Mouse (Mus musculus): Measurements from ENCODE around the gene Lrp8. TPM values are rescaled to one million over a fixed set of nuclear protein-coding genes. Genes with fewer than 3 reads are reported as not detected.

Lrp8 gene
- polyA plus RNA-seq, 2 experiments from 2014 or later, result 0.94 to 0.96 TPM

DNA sequence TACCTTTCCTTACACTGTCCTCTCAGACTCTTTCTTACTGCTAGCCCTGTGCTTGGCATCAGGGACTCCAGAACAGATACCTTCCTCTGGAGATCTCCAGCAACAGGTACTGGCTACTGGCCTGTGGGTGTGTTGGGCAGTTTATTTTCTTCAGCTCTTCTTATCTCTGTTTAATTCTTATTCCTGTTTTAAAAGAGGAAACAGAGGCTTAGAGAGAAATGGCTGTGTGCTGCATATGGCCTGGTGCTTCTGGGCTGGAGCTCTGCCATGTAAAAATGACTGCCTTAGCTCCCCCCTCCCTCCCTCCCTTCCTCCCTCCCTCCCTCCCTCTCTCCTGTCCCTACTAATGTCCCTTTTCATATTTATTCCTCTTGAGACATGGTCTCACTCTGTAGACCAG is 6.6 kb downstream of the Lrp8 start:
- no peak for ATAC-seq

DNA sequence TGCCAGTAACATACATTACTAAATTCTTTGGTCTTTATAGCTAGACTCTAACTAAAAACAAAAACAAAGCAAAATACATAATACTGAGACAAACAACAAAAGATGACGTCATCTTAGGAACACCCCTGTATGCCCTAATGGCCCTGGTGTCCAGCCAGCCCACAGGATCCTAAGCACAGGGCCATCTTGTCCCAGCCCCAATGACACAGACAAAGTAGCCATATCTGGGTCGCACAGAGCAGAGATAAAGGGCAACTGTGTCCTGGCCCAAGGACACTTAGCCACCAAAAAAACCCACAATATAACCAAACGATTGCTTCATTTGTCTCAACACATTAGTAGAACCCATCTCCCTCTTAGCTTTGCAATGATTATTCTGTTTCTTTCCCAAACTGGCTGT is 8.9 kb downstream of the Lrp8 start:
- no peak for ATAC-seq

GRCm38 (mm10) chr4:107811716-107812330 is 9.8 kb downstream of the Lrp8 start:
- no peak for ATAC-seq

- no peak for ATAC-seq
Measured at GRCm38 (mm10) chr4:107812336-107812735, 10.3 kb downstream of the Lrp8 start.

DNA sequence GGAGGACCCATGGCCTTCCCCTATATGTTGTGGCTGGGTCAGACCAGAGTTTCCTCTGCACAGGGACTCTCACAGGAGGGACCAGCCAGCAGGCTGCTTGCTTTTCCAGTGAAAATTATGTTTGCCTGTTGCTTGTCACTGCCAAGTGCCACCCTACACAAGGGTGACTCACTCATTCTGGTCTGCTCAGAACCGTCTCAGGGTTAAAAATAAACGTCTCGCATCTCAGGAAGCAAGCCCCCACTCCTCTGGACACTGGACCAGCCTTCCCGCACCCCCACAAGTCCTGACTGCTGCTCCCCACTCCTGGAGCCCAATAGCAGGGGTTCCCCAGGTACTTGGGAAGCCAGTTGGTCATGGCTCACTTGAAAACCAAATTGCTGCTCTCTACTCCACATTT is 14.4 kb downstream of the Lrp8 start:
- ATAC-seq, result no peak

DNA sequence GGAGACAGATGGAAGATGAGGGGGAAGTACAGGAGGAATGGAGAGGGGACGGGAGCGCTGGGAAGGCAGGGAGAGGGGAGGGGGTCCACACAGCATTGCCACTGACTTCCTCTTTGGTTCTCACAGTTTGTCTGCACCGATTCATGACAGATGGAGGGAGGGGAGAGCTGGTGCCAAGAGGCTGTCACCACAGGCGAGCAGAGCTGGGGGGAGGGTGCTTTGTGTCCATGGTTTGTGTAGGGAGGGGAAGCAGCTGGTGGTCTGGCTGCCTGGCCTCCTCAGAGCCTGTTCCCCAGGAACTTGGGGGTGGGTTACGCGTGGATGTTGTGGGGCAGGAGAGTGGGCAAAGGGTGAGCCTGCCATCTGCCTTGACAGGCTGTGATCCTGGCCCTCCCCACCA is 15.4 kb downstream of the Lrp8 start:
- no peak for ATAC-seq

GRCm38 (mm10) chr4:107819990-107820719 is 18.1 kb downstream of the Lrp8 start:
- ATAC-seq, result peak; percentile 90

GRCm38 (mm10) chr4:107820856-107821619 is 19.0 kb downstream of the Lrp8 start:
- ATAC-seq, result no peak

- no peak for ATAC-seq
Measured at GRCm38 (mm10) chr4:107822936-107823411, 20.9 kb downstream of the Lrp8 start.

DNA sequence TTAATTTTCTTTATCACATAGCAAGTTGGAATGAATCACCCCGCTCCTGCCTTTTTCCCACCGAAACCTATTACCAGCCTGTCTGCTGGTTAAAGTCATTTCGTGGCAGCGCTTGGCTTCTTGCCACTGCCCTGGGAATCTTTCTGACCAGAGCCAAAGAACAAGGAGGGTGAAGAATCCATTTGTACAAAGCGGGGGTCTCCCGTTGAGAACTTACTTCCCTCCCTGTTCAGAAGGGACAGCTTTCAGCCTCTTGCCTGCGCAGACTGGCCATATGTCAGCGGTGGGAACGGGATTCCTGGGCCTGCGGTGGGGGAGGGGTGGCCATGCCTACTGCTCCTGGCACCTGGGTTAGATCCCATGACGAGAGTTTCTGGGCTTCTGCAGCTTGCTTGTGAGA is 21.4 kb downstream of the Lrp8 start:
- ATAC-seq, result no peak

DNA sequence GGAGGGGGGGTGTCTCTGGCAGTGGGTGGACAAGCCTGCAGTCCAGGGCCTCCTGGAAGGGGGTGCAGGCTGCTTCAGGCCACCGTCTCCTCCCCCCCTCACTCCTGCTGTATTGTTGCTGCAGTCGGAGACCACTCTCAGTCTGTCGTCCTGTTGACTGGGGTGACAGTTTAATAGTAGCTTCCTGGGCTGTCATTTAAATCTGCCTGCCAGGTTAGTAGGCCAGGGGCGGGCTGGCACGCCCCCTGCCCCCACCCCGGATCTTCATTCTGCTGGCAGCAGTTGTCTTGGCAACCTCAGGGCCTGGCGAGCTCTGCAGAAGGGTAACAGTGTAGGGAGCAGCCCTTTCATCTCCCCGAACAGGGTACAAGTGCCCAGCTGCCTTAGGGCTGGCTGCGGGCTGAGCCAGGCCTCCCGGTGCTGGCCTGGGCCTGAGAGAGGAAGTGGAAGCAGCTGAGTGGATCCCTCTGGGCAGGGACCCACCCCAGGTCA is 26.7 kb downstream of the Lrp8 start:
- no peak for ATAC-seq

GRCm38 (mm10) chr4:107829675-107830074 is 27.6 kb downstream of the Lrp8 start:
- ATAC-seq, result no peak

DNA sequence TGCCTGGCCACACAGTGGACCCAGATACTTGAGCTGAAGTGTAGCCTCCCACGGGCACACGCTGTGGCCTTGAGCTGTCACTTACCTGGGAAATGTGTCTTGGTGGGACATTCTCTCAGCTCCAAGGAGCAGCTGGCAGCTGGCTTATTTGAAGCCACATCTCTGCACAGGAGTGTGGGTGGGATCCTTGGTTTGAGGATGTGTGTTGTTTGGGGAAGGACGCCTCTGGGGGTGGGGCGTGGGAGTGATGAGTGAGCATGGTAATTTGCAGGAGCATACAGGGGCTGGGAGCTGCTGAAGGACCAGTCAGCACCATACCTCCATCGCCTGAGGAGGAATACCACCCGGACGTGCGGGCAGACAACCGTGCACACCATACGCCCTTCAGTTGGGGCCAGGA is 28.1 kb downstream of the Lrp8 start:
- ATAC-seq, result no peak

DNA sequence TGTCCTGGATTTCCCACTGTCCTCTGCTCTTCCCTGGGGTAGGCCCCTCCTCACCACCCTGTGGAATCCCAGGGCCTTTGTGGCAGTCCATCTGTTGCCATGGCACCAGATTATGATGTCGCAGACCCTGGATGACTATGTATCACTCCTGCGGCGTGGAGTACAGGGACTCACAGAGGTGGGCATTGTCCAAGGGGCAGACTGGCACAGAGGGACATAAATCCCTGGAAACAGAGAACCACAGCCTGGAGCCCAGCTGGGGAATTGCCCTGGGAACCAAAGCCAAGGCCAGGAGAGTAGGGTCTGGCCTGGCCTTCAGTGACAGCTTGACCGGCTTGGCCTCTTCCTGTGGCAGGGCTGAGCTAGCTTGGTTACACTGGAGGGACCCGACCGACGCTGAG is 28.8 kb downstream of the Lrp8 start:
- ATAC-seq, result no peak

GRCm38 (mm10) chr4:107831678-107832077 is 29.6 kb downstream of the Lrp8 start:
- no peak for ATAC-seq

DNA sequence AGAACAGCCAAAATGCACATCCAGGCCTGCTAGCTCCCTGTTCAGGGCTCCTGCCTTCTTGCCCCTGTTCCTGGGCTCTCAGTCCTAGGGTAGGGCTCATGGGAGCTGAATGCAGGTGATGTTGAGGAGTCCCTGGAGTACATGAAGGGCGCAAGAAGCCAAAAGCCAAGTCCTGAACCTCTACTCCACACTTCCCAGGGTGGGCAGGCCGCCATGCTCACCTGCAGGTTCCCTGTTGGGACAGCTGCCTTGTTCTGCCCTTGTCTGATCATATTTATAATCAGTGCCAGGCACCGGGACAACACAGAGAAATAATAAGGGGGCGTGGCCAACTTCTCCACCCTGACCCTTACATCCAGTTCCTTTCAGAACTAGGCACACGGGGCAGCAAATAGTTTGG is 31.5 kb downstream of the Lrp8 start:
- no peak for ATAC-seq

GRCm38 (mm10) chr4:107834643-107835314 is 32.7 kb downstream of the Lrp8 start:
- ATAC-seq, result no peak

DNA sequence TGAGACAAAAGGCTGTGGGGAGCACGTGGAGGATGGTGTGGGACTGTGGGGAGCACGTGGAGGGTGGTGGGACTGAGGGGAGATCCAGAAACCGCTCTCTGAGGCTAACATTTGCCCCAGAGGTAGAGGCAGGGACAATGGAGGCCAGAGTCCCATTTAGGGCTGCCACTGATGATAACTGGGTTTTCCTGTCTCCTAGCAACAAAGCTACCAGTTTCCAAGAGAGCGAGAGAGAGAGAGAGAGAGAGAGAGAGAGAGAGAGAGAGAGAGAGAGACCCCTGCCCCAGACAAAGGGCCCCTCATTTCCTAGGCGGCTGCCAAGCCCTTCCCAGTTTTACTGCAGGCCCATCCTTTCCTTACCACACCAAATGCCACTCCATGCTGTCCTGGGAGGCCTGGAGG is 33.4 kb downstream of the Lrp8 start:
- no peak for ATAC-seq

GRCm38 (mm10) chr4:107836758-107837157 is 34.7 kb downstream of the Lrp8 start:
- ATAC-seq, result no peak

- ATAC-seq, result no peak
Measured at GRCm38 (mm10) chr4:107837910-107838309, 35.8 kb downstream of the Lrp8 start.

DNA sequence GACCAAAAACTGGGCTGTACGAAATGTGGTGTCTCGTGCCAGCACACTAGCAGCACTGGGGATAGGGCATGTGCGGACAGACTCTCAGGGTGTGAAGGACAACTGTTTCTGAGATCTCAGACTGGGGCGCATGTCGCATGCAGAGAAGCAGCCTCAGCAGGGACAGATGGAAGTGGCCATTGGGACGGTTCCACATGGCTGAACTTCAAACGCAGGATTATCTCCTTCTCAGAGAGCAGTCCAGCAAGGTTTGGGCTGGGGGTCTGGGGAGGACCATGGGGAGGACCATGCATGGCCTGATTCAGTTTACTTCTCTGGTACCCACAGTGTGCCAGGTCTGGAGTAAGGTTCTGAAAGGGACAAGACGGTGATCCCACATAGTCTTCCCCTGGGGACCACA is 41.6 kb downstream of the Lrp8 start:
- ATAC-seq, result no peak

DNA sequence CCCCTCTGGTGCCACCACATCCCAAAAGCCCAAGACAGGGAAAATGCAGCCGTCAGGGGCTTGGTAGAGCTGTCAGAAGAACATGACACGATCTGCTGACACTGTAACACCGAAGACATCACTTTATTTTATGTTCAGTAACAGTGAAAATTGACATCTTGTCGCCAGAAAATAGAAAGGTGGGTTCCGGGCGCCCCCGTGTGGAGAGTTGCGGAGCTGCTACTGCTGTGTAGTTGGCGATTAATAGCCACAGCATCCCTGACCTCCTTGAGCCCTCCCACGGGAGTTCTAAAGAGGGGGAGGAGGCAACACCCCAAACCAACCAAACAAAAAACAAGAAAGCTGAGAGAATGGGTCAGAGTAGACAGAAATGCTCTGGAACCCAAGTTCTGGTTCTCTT is 42.9 kb downstream of the Lrp8 start:
- peak; percentile 56 for ATAC-seq

GRCm38 (mm10) chr4:107846795-107847194 is 44.7 kb downstream of the Lrp8 start:
- no peak for ATAC-seq
